Mouse (Mus musculus) liver, adult 2 months (tissue): ENCODE data around the gene Cchcr1.

Experiments used
- CTCF ChIP-seq: fragments of 200-500 bp; IDR thresholded peaks from 2 replicates; pipeline ENCODE4 v1.5.1; 2011; ENCODE audit warnings: low read depth, low read length, control low read depth
- POLR2A ChIP-seq: fragments of 200-500 bp; IDR thresholded peaks from 2 replicates; pipeline ENCODE4 v1.6.1; 2011; ENCODE audit warnings: low read length, control low read depth; ENCODE audit not compliant: insufficient read depth; ENCODE audit errors: extremely low read depth

- TF ChIP-seq POLR2A, result no peak
- no peak for TF ChIP-seq CTCF
Observed at GRCm38 (mm10) chr17:35550871-35551270, 34.0 kb downstream of the Cchcr1 start.
